Mouse (Mus musculus): Measurements from ENCODE around the gene Vps16. TPM values are rescaled to one million over a fixed set of nuclear protein-coding genes. Genes with fewer than 3 reads are reported as not detected.
A peak's percentile ranks its signal among the peaks of the same experiment; 100 is the strongest.

Vps16 gene
- total and polyA plus RNA-seq, 3 experiments = 76.7 to 119 (median 113) TPM

GRCm38 (mm10) chr2:130423397-130424125 lies 578 bp upstream of the Vps16 start:
- Histone ChIP-seq H3K79me2 (replicated peaks; ENCODE audit: control insufficient read depth, extremely low read depth, insufficient read depth, poor library complexity, severe bottlenecking) (peaks cover 36% of the 10 kb centered on the region), H3K9me3 (replicated peaks; ENCODE audit: low read length) (no peaks in the 10 kb centered on the region), H3K36me3 (replicated peaks in 1 of 2; ENCODE audit: control insufficient read depth in 1 of 2, insufficient read depth in 1 of 2, low read length in 1 of 2) (peaks cover 30 to 58% of the 10 kb centered on the region in 2 experiments), H3K27me3 (replicated peaks) (no peaks in the 10 kb centered on the region), H3K27ac (ENCODE audit: insufficient read depth, low read depth) (peak overlapping the region; percentile 94), H3K4me3 (replicated peaks in 1 of 3; ENCODE audit: low read depth in 2 of 3, low read length in 2 of 3, poor library complexity in 1 of 3) (peak overlapping the region; percentile 91 to 93 (median 93)), H3K4me2 (ENCODE audit: insufficient read depth, low read depth, poor library complexity, severe bottlenecking) (peak overlapping the region; percentile 48), H3K4me1 (ENCODE audit: control insufficient read depth in 1 of 2, insufficient read depth in 2 of 2) (peaks cover 14 to 57% of the 10 kb centered on the region in 2 experiments), H3K9ac (ENCODE audit: insufficient read depth, low read depth) (peak overlapping the region; percentile 88)
- TF ChIP-seq CHD2 (IDR thresholded peaks at IDR 0.05; ENCODE audit: low read length) (peak; percentile 28; the same call in 1 of the 2 replicates), EP300 (IDR thresholded peaks at IDR 0.05; ENCODE audit: low read length) (no peak), MAX (IDR thresholded peaks at IDR 0.05; ENCODE audit: low read length) (peak; percentile 98), SMC3 (IDR thresholded peaks at IDR 0.05; ENCODE audit: low read depth, low read length) (no peak), KAT2A (IDR thresholded peaks at IDR 0.05; ENCODE audit: insufficient replicate concordance, low read length) (no peak), MAFK (IDR thresholded peaks at IDR 0.05; ENCODE audit: insufficient replicate concordance, low read length) (no peak), TBP (conservative IDR thresholded peaks at IDR 0.05; ENCODE audit: low read depth, low read length) (no peak), RCOR1 (conservative IDR thresholded peaks at IDR 0.05; ENCODE audit: low read depth, low read length) (0 out of 2 replicates have a peak, but pooled peaks have one; percentile 64), ZNF384 (IDR thresholded peaks at IDR 0.05; ENCODE audit: low read depth, low read length) (0 out of 2 replicates have a peak, but pooled peaks have one; percentile 9), ZC3H11A (IDR thresholded peaks at IDR 0.05; ENCODE audit: low read depth, low read length) (no peak), CTCF (conservative IDR thresholded peaks at IDR 0.05 in 1 of 2, IDR thresholded peaks at IDR 0.05 in 1 of 2; ENCODE audit: low read depth in 2 of 2, low read length in 2 of 2) (no peak), ZKSCAN1 (IDR thresholded peaks at IDR 0.05; ENCODE audit: borderline replicate concordance, low read depth, low read length) (no peak), USF1 (IDR thresholded peaks at IDR 0.05; ENCODE audit: low read depth, low read length) (peak; percentile 27; the same call in 1 of the 2 replicates), MEF2A (IDR thresholded peaks at IDR 0.05; ENCODE audit: borderline replicate concordance, low read depth, low read length) (no peak), UBTF (IDR thresholded peaks at IDR 0.05; ENCODE audit: low read depth, low read length) (no peak), JUND (conservative IDR thresholded peaks at IDR 0.05; ENCODE audit: low read depth, low read length) (no peak), USF2 (conservative IDR thresholded peaks at IDR 0.05; ENCODE audit: low read depth, low read length) (no peak), TCF12 (IDR thresholded peaks at IDR 0.05; ENCODE audit: low read depth, low read length) (no peak), NELFE (IDR thresholded peaks at IDR 0.05; ENCODE audit: low read depth, low read length) (no peak; the same call in 1 of the 2 replicates), ELF1 (IDR thresholded peaks at IDR 0.05; ENCODE audit: low read depth, low read length) (no peak), BHLHE40 (IDR thresholded peaks at IDR 0.05; ENCODE audit: low read depth, low read length) (0 out of 2 replicates have a peak, but pooled peaks have one; percentile 31), JUN (IDR thresholded peaks at IDR 0.05; ENCODE audit: insufficient read depth, low read depth, low read length) (no peak), SIN3A (IDR thresholded peaks at IDR 0.05; ENCODE audit: low read length) (no peak), POLR2A (IDR thresholded peaks at IDR 0.05; ENCODE audit: low read depth, low read length) (no peak), MAZ (IDR thresholded peaks at IDR 0.05; ENCODE audit: low read depth, low read length) (no peak), NRF1 (IDR thresholded peaks at IDR 0.05; ENCODE audit: low read depth, low read length) (peak; percentile 88), POLR2AphosphoS2 (IDR thresholded peaks at IDR 0.05; ENCODE audit: low read depth, low read length) (no peak), MXI1 (IDR thresholded peaks at IDR 0.05; ENCODE audit: low read depth, low read length) (peak; percentile 74; the same call in 1 of the 2 replicates), PAX5 (IDR thresholded peaks at IDR 0.05; ENCODE audit: low read length) (no peak), GABPA (IDR thresholded peaks at IDR 0.05; ENCODE audit: insufficient replicate concordance, low read depth, low read length) (no peak), ETS1 (conservative IDR thresholded peaks at IDR 0.05; ENCODE audit: low read depth, low read length) (peak; percentile 20; the same call in 1 of the 2 replicates), RAD21 (IDR thresholded peaks at IDR 0.05; ENCODE audit: low read depth, low read length) (no peak), MYC (IDR thresholded peaks at IDR 0.05; ENCODE audit: low read depth, low read length) (peak; percentile 86), CHD1 (IDR thresholded peaks at IDR 0.05; ENCODE audit: low read depth, low read length) (peak; percentile 78; the same call in 1 of the 2 replicates), E2F4 (IDR thresholded peaks at IDR 0.05; ENCODE audit: insufficient replicate concordance, low read depth, low read length) (0 out of 2 replicates have a peak, but pooled peaks have one; percentile 8), IRF4 (IDR thresholded peaks at IDR 0.05; ENCODE audit: low read depth, low read length) (no peak), ZMIZ1 (IDR thresholded peaks at IDR 0.05; ENCODE audit: low read depth, low read length) (no peak), HCFC1 (IDR thresholded peaks at IDR 0.05; ENCODE audit: low read depth, low read length) (no peak)
- dilution Hi-C loops (cut with MboI; ENCODE audit: extremely low pct_ligation_motif_present, extremely low pct_unique_long_range_greater_than_20kb, low sequenced_read_pairs) = no loop called here
- DNase-seq (ENCODE audit: extremely low read depth) = peak; percentile 75
- in situ Hi-C loops (cut with MboI; ENCODE audit: low pct_ligation_motif_present, low pct_unique_long_range_greater_than_20kb, low sequenced_read_pairs) = no loop called here
